Mouse (Mus musculus) frontal cortex, postnatal 36 days (tissue): ENCODE data around the gene B3gntl1.

Source experiments
- DNase-seq, 2 experiments: peaks; one replicate each; pipeline ENCODE4 v3.0.0; 2022; ENCODE audit warnings: low spot score in 2 of 2

B3gntl1 gene

DNA sequence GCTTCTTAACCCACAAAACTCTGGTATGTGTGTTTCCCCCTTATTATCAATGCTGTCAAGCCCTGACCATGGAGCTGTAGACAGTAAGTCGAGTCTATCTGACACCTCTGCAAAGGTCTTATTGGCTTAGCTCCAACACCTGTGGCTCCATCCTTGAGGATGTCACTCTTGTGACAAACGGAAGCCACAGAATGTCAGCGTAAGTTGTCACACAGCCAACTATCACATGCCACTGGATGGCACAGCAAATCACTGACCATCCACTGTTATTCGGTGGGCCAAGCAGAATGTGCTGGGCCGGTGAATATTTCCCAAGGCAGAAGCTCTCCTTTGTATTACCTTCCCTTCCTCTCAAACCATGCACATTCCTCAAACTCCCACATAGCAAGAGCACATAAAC is 24.8 kb downstream of the B3gntl1 start:
- no peak for DNase-seq

DNA sequence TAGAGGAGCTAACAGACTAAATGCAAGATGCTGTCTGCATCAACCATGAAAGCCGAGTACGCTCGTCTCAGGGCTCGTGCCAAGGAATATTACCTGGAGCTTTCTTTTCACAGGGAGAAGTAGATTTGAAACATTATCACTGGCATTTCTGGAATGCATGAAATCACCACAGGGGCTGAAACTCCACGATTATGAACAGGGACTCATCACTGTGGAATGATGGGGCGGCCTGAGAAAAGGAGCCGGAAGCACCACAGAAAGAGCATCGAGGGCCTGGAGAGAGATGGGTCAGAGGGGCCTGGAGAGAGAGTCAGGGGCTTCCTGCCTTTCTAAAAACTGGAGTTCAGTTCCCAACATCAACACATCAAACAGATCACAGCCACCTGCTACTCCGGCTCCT is 25.6 kb downstream of the B3gntl1 start:
- no peak for DNase-seq

DNA sequence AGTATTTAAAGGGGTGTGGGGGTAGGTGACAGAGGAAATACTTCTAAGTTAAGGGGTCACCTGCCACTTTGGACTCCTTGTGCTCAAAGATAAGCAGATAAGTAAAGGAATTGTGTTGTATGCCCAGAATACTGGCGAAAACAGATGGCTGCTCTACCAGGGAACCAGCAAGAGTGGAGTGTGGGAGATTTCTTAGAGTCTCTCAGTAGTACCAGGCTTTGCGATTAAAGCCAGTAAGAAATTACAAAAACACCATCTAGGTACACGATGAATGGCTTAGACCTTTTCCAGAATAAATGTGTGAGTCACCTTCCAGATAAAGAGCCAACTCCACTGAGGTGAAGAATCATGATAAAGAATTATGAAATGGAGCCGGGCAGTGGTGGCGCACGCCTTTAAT is 27.6 kb downstream of the B3gntl1 start:
- DNase-seq = no peak

DNA sequence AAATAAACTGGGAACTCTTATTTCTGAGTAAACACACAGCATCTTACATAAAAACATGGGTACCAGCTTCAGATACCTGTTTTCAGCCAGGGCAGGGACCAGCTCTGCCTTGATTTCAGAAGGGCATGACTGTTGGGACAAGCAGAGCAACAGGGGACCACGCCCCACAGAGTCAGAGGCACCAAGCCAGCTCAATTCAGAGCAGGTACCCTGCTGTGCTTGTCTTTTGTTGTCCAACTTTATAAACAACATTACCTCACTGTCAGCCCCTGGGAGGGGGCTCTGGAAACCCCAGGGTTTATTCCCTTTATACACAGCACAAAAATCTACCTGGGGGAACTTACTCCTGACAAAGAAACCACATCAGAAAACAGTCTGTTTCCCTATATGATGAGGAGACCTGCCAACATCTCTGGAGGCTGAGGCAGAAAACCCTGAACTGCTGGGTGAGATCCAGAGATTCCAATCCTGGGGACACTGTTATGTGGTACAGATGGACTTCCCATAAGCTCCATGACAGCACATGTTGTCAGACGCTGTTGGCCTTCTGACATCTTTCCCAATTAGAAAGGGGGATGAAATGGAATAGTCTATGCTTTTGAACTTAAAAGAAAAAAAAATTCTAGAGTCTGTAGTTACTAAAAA is 31.3 kb downstream of the B3gntl1 start:
- no peak for DNase-seq

DNA sequence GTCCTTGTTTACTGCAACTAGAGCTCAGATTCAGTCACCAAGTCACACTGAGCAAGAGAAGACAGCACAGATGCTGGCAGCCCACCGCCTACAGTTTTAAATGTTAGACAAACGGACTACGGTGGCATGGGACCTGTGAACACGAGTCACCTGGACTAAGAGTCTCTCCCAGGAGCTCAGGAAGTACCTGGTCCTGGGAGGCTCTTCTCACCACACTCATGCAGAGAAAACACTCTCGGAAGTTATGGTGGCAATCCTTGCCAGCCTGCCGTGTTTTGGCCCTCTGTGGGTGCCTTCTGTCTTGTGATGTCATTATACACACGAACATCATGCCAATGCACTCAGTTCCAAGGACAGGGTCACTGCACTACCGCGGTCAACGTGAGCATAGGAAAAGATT is 36.3 kb downstream of the B3gntl1 start:
- DNase-seq = no peak

DNA sequence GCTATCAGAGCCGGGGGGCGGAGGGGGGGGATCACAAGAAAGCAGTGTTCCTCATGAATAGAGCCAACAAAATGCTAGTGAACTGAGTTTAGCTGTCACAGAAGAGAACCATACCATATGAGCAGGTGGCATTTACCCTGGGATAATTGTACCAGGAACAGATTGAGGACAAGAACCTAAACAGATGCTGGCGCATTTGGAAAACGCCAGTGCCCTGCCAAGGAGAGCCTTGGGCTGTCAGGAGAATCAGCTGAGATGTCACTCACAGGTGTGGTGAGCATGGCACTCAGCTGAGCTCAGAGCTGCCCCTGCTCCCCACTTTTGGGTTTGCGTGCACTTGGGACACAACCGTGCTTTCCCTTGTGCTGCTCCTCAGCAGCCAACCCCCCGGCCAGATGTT is 41.5 kb downstream of the B3gntl1 start:
- DNase-seq = no peak

DNA sequence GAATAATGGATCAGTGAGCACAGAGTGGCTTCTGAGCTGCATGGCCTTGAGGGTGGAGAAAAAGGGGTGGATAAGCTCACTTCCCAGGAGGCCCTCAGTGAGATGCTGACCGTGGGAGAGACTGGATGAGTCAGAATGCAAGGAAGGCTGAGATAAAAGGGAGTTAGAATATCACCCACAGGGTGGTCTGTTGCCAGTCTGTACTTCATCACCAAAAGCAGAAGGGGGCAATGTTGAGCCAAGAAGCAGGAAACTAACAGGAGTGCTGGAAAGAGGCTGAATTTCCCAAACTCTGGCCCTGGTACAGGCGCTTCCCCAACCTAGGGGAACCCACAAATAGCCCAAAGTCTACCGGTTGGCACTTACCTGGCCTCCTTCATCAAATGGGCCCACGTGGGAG is 42.5 kb downstream of the B3gntl1 start:
- no peak for DNase-seq

DNA sequence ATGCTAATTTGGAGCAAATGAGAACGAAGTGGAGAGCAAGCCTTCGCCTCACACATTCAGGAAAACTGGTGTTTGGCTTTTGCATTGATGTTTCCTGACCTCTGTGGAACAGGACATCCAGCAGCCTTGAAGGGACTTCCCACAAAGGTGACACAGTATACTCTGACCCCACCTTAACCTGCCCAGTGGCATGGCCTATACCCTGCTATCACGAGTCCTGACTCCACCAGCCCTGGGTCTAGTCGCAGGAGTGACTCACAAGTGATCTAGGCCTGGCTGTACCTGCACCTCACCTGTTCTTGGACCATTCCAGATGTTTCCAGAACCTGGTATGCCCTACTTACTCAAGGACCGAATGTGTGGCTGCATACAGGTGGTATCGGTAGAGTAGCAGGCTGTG is 43.4 kb downstream of the B3gntl1 start:
- DNase-seq = no peak

DNA sequence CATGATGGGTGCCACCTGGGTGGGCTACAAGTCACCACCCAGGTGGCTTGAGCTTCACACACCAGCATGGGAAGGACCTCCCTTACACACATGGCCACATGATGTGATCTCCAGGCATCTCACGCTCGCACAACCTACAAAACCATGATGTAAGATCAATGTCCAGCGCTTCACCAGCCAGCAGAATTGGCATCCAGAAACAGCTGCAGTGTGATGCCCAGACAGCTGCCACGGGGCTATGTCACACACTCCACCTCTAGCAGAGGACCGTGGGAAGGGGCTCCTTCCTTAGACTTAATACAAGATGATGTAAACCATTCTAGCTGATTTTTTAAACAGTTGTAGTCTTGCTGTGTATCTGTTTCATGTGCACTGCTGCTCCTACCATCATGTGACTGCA is 45.4 kb downstream of the B3gntl1 start:
- DNase-seq = no peak

DNA sequence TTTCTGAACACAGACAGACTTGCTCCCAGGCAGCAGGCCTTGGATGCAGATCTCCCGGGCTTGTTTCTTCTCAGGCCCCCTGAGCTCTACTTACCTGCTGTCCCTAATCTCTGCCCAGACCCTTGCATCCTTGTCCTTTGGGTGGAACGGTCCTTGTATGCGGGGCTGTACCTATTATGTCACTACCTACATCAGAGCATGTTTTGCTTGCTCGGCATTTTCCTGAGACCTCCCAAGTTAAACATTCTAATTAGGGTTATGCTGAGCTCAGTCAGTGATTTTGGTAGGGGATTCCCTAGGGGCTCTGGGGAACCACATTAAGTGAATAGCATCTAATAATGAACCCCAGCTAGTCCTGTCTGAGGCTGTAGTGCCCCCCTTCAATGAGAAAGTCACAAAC is 47.9 kb downstream of the B3gntl1 start:
- DNase-seq = no peak

DNA sequence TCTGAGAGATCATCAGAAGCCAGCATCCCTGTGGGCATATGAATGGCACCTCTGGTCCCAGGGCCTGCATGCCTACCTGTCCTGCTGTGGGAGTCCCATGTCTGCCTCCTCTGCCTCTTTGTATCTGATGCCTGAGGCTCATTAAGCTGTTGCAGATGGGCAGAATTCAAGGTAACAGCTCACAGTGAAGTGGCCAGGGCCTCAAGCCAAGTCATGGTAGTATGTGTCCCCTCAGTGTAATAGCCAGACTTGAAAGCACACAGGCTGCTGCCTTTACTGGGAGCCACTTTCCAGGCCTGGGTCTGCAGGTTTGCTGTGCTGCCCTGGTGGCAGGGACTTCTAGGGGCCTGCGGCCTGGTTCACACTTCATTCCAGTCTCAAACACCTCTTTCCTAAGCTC is 55.6 kb downstream of the B3gntl1 start:
- no peak for DNase-seq

DNA sequence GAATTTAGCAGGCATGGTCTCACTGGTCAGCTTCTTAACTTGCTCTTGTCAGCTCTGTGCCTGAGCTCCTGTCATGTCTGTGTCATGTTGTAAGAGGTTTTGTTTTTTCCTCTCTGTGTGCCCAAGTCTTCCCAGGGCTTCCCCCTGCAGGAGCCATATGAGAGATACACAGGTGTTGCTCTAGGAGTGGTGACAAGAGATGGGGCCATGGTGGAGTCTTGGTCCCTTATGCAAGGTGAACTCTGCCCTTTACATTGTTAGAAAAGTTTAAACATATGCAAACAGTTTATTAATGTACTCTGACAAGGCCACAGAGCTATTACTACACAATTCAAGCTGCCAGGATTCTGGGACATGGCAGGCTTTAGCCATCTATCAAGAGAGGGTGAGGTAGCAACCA is 56.5 kb downstream of the B3gntl1 start:
- DNase-seq = no peak

DNA sequence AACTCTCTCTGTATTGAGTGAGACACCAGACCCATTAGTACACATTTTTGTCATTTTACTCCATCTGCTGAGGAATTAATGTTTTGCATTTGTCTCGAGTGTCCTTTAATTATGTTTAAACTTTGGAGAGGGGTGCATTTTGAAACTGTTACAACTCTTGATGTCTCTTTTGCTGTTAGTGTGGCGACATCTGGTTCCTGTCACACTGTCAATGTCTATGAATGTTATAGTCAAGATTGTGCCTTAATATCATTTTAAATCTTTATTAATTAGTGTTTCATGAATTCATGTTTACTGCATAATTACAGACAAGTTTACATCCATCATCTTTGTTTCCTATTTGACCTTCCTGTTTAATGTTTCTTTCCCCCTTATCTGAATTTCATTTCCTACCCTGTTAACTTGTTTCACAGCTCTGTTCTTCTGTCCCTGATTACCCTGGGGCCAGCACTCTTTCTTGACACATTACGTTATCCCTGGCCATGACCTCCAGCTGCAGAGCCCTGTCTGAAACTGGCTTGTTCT is 56.9 kb downstream of the B3gntl1 start:
- no peak for DNase-seq

DNA sequence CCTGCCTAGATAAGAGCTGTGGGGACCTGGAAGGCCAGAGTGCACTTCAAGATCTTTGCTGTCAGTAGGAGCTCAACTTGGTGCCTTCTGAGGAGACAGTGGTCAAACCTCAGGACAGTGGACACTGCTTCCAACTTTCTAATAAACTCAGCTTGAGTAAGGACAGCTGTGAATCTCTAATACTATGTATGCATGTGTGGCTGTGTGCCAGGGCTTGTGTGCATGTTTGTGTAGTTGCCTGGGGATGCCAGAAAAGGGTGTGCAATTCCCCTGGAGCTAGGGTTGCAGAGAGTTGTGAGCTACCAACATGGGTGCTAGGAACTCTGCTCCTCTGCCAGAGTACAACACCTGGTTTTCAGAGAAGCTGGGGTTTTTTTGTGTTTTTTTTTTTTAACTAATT is 62.0 kb downstream of the B3gntl1 start:
- DNase-seq = no peak

DNA sequence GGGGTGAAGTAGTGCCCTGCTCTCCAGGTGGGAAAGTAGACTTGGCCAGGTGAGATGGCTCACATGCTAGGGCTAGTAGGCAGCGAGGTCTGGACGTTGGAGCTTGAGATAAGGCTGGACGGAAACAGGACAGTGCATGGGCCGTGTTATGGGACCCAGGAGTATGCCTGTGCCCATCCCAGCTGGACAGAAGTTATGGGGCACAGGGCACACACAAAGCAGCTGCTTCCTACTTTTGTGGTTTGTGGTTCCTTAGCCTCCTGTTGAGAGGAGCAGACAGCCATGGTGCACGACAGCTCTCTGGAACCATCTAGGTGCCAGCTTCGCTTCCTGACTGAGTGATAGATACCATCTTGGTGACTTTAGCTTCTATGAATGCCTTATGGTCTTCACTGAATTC is 67.3 kb downstream of the B3gntl1 start:
- DNase-seq = no peak

DNA sequence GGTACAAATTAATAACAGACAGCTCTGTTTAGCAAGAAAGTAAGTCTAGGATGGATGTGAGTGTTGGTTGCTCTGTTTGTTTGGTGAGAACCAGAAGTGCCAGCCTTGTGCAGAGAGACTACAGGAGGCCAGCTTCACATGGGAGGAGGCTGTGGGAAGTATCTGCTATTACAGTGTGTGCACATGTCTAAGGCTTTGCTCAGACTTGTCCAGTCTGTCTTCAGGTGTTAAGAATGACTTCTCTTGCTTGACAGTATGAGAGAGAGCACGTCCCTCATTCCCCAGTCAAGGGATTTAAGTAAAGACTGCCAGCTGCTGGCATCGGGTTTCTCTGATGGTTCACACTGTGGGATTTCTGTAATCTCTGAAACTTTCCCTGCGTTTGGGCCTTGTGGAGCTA is 71.5 kb downstream of the B3gntl1 start:
- no peak for DNase-seq

DNA sequence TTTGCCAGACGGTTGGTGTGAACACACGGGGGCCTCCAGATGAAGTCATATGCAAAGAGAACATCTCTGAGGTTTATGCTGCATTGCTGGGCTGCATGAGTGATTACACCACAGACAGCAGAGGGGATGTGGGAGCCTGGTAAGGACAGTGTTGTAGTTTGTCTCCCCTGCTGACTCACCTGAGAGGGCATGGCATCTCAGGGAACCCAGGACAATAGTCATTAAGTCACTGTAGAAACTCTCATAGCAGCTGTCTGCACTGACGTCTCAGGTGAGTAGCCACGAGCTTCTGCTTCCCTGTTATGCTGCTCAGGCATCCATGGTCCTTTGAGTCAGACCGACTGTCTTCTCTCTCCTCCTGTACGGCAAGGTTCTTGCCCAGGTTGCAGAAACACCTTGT is 75.7 kb downstream of the B3gntl1 start:
- no peak for DNase-seq

DNA sequence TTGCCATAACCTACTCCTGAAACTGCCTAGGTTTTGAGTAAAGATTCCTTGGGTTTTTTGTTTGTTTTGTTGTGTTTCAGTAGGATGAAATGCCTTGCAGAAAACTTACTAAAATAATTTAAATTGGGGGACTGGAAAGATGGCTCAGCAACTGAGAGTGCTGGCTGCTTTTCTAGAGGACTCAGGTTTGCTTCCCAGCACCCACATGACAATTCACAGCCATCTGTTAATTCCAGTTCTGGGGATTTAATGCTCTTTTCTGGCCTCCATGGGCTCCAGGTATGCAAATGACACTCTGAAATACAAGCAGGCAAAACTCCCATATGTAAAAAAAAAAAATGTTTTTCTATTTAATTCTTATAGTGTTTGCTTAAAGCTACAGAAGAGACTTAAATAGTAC is 91.1 kb downstream of the B3gntl1 start:
- DNase-seq = peak in 1 of 2 experiments; percentile 55
